Mouse (Mus musculus): ENCODE data around the gene U2surp. TPM values are rescaled to one million over a fixed set of nuclear protein-coding genes. Genes with fewer than 3 reads are reported as not detected.
"Not testable (repeated sequence)": the region's sequence is repeated elsewhere in the genome, so short reads cannot be mapped to it uniquely, and the experiment has no call there.

The U2surp gene
- polyA plus RNA-seq, 1 experiment from 2014 or later, result 113 TPM

- H3K27ac ChIP-seq (replicated peaks), result no peak overlapping the region
- H3K9me3 ChIP-seq, result no peaks in the 10 kb centered on the region
- H3K4me1 ChIP-seq (replicated peaks), result 0 out of 2 replicates have a peak, but pooled peaks cover 4% of the 10 kb centered on the region
- ATAC-seq (ENCODE audit: low FRiP score, low read depth), result no peak
- H3K4me2 ChIP-seq, result no peak overlapping the region
- no peaks in the 10 kb centered on the region for H3K27me3 ChIP-seq
- H3K9ac ChIP-seq, result no peak overlapping the region
- H3K4me3 ChIP-seq, result no peak overlapping the region
- H3K36me3 ChIP-seq, result peaks cover 3% of the 10 kb centered on the region; the same call in 1 of the 2 replicates
These were observed 11.9 kb downstream of the U2surp start for GRCm38 (mm10) chr9:95499848-95500247.

GRCm38 (mm10) chr9:95495038-95495437 lies 16.8 kb downstream of the U2surp start:
- no peak overlapping the region for H3K4me3 ChIP-seq
- no peak for ATAC-seq (ENCODE audit: low FRiP score, low read depth)
- H3K4me2 ChIP-seq, result no peak overlapping the region
- H3K9ac ChIP-seq, result no peak overlapping the region
- no peaks in the 10 kb centered on the region for H3K9me3 ChIP-seq
- no peak overlapping the region for H3K27ac ChIP-seq (replicated peaks)
- H3K4me1 ChIP-seq (replicated peaks), result no peaks in the 10 kb centered on the region
- WGBS, result 89% methylated on average over 1 of the region's 1 CpGs
- peaks cover 25% of the 10 kb centered on the region for H3K36me3 ChIP-seq
- H3K27me3 ChIP-seq, result no peaks in the 10 kb centered on the region

GRCm38 (mm10) chr9:95493393-95493792 lies 18.4 kb downstream of the U2surp start:
- Histone ChIP-seq H3K36me3 (peaks cover 36% of the 10 kb centered on the region), H3K27me3 (no peaks in the 10 kb centered on the region), H3K9ac (no peak overlapping the region), H3K4me3 (no peak overlapping the region), H3K4me2 (no peak overlapping the region), H3K9me3 (no peaks in the 10 kb centered on the region), H3K4me1 (replicated peaks) (no peaks in the 10 kb centered on the region), H3K27ac (replicated peaks) (no peak overlapping the region)
- no peak for ATAC-seq (ENCODE audit: low FRiP score, low read depth)
- WGBS, result 91% methylated on average over 3 of the region's 3 CpGs

- Histone ChIP-seq H3K4me2 (no peak overlapping the region), H3K9ac (no peak overlapping the region), H3K27ac (replicated peaks) (no peak overlapping the region), H3K36me3 (peaks cover 40% of the 10 kb centered on the region), H3K27me3 (no peaks in the 10 kb centered on the region), H3K4me3 (no peak overlapping the region), H3K9me3 (no peaks in the 10 kb centered on the region), H3K4me1 (replicated peaks) (no peaks in the 10 kb centered on the region)
- WGBS, result 95% methylated on average over 3 of the region's 3 CpGs
- ATAC-seq (ENCODE audit: low FRiP score, low read depth), result no peak
These were observed 21.8 kb downstream of the U2surp start for GRCm38 (mm10) chr9:95490003-95490402.

GRCm38 (mm10) chr9:95488861-95489260 lies 22.9 kb downstream of the U2surp start:
- H3K36me3 ChIP-seq, result peaks cover 39% of the 10 kb centered on the region
- H3K4me1 ChIP-seq (replicated peaks), result no peaks in the 10 kb centered on the region
- H3K9me3 ChIP-seq, result no peaks in the 10 kb centered on the region
- H3K27me3 ChIP-seq, result no peaks in the 10 kb centered on the region
- H3K4me3 ChIP-seq, result no peak overlapping the region
- H3K4me2 ChIP-seq, result no peak overlapping the region
- no peak for ATAC-seq (ENCODE audit: low FRiP score, low read depth)
- H3K9ac ChIP-seq, result no peak overlapping the region
- H3K27ac ChIP-seq (replicated peaks), result no peak overlapping the region

- Histone ChIP-seq H3K9me3 (no peaks in the 10 kb centered on the region), H3K4me3 (no peak overlapping the region), H3K27me3 (no peaks in the 10 kb centered on the region), H3K36me3 (peaks cover 39% of the 10 kb centered on the region), H3K4me1 (replicated peaks) (no peaks in the 10 kb centered on the region), H3K4me2 (no peak overlapping the region), H3K27ac (replicated peaks) (no peak overlapping the region), H3K9ac (no peak overlapping the region)
- WGBS, result 96% methylated on average over 3 of the region's 3 CpGs
- no peak for ATAC-seq (ENCODE audit: low FRiP score, low read depth)
These were observed 31.8 kb downstream of the U2surp start for GRCm38 (mm10) chr9:95479981-95480380.

GRCm38 (mm10) chr9:95478443-95478842 lies 33.4 kb downstream of the U2surp start:
- no peak overlapping the region for H3K4me3 ChIP-seq
- no peaks in the 10 kb centered on the region for H3K27me3 ChIP-seq
- H3K4me2 ChIP-seq, result no peak overlapping the region
- 84% methylated on average over 5 of the region's 5 CpGs for WGBS
- H3K27ac ChIP-seq (replicated peaks), result no peak overlapping the region
- no peak for ATAC-seq (ENCODE audit: low FRiP score, low read depth)
- H3K9me3 ChIP-seq, result no peaks in the 10 kb centered on the region
- H3K36me3 ChIP-seq, result peaks cover 45% of the 10 kb centered on the region
- H3K4me1 ChIP-seq (replicated peaks), result no peaks in the 10 kb centered on the region
- H3K9ac ChIP-seq, result no peak overlapping the region

GRCm38 (mm10) chr9:95472926-95473325 lies 38.9 kb downstream of the U2surp start:
- H3K4me2 ChIP-seq, result no peak overlapping the region

GRCm38 (mm10) chr9:95469011-95469576 lies 42.7 kb downstream of the U2surp start:
- not testable (repeated sequence) for H3K4me2 ChIP-seq; H3K4me1 ChIP-seq (replicated peaks); H3K9me3 ChIP-seq; ATAC-seq (ENCODE audit: low FRiP score, low read depth); H3K27ac ChIP-seq (replicated peaks); H3K4me3 ChIP-seq; H3K27me3 ChIP-seq; H3K9ac ChIP-seq
- H3K36me3 ChIP-seq, result peaks cover 55% of the 10 kb centered on the region
- WGBS, result 95% methylated on average over 7 of the region's 7 CpGs

More at GRCm38 (mm10) chr9:95472926-95473325, 38.9 kb downstream of the U2surp start:
- Histone ChIP-seq H3K4me1 (replicated peaks) (no peaks in the 10 kb centered on the region), H3K27me3 (no peaks in the 10 kb centered on the region), H3K4me3 (no peak overlapping the region), H3K9ac (no peak overlapping the region), H3K36me3 (peaks cover 54% of the 10 kb centered on the region), H3K9me3 (no peaks in the 10 kb centered on the region), H3K27ac (replicated peaks) (no peak overlapping the region)
- WGBS, result 82% methylated on average over 1 of the region's 1 CpGs
- no peak for ATAC-seq (ENCODE audit: low FRiP score, low read depth)

- Histone ChIP-seq H3K27me3 (no peaks in the 10 kb centered on the region), H3K9me3 (no peaks in the 10 kb centered on the region), H3K4me3 (no peak overlapping the region), H3K4me1 (replicated peaks) (no peaks in the 10 kb centered on the region), H3K27ac (replicated peaks) (no peak overlapping the region), H3K36me3 (peaks cover 41% of the 10 kb centered on the region), H3K4me2 (no peak overlapping the region), H3K9ac (no peak overlapping the region)
- 95% methylated on average over 1 of the region's 1 CpGs for whole genome bisulfite sequencing
- ATAC-seq (ENCODE audit: low FRiP score, low read depth), result no peak
These were observed 47.8 kb downstream of the U2surp start for GRCm38 (mm10) chr9:95464028-95464427.

- H3K4me3 ChIP-seq, result no peak overlapping the region
- no peak for ATAC-seq (ENCODE audit: low FRiP score, low read depth)
These were observed 59.9 kb downstream of the U2surp start for GRCm38 (mm10) chr9:95451931-95452330.

GRCm38 (mm10) chr9:95450586-95450985 lies 61.2 kb downstream of the U2surp start:
- ATAC-seq (ENCODE audit: low FRiP score, low read depth), result no peak
- Histone ChIP-seq H3K4me1 (replicated peaks) (no peaks in the 10 kb centered on the region), H3K4me2 (no peak overlapping the region), H3K9me3 (no peaks in the 10 kb centered on the region), H3K27me3 (no peaks in the 10 kb centered on the region), H3K27ac (replicated peaks) (no peak overlapping the region), H3K9ac (no peak overlapping the region), H3K4me3 (no peak overlapping the region), H3K36me3 (no peaks in the 10 kb centered on the region)
- WGBS, result 99% methylated on average over 8 of the region's 8 CpGs

More at GRCm38 (mm10) chr9:95451931-95452330, 59.9 kb downstream of the U2surp start:
- Histone ChIP-seq H3K27ac (replicated peaks) (no peak overlapping the region), H3K9me3 (no peaks in the 10 kb centered on the region), H3K36me3 (peaks cover 9% of the 10 kb centered on the region; the same call in 1 of the 2 replicates), H3K27me3 (no peaks in the 10 kb centered on the region), H3K4me1 (replicated peaks) (no peaks in the 10 kb centered on the region), H3K4me2 (no peak overlapping the region), H3K9ac (no peak overlapping the region)
- WGBS, result 39% methylated on average over 3 of the region's 3 CpGs

- Histone ChIP-seq H3K27ac (replicated peaks) (peak overlapping the region; percentile 55), H3K4me3 (peak overlapping the region; percentile 23), H3K9ac (peak overlapping the region; percentile 6; the same call in 1 of the 2 replicates), H3K36me3 (no peaks in the 10 kb centered on the region), H3K4me2 (peak overlapping the region; percentile 50), H3K4me1 (replicated peaks) (peaks cover 15% of the 10 kb centered on the region), H3K9me3 (no peaks in the 10 kb centered on the region), H3K27me3 (no peaks in the 10 kb centered on the region)
- ATAC-seq (ENCODE audit: low FRiP score, low read depth), result peak; percentile 76
- WGBS, result 10% methylated on average over 13 of the region's 13 CpGs
These were observed 69.5 kb downstream of the U2surp start for GRCm38 (mm10) chr9:95442321-95442731.

All from hindbrain, embryonic 15.5 days (tissue).